Mouse (Mus musculus) intestine, postnatal 0 days (tissue): Measurements from ENCODE around the gene Kctd13. TPM values are rescaled to one million over a fixed set of nuclear protein-coding genes. Genes with fewer than 3 reads are reported as not detected.

Source experiments
- ATAC-seq: fragments of 200-750 bp; cut with Nextera tagmentation; 2 replicates; pipeline ENCODE4 v1.8.0; 2017; ENCODE audit warnings: mild to moderate bottlenecking, moderate TSS enrichment, moderate library complexity
- H3K27ac ChIP-seq: fragments of 300-500 bp; sonication (generic); 2 replicates; pipeline ENCODE4 v1.5.1; 2014; ENCODE audit warnings: mild to moderate bottlenecking, low read depth, low read length, moderate library complexity
- H3K27me3 ChIP-seq: fragments of 300-500 bp; sonication (generic); replicated peaks from 2 replicates; pipeline ENCODE4 v1.6.1; 2014; ENCODE audit warnings: low read length, mixed read lengths; ENCODE audit not compliant: control insufficient read depth, insufficient read depth
- H3K36me3 ChIP-seq: fragments of 300-500 bp; sonication (generic); 2 replicates; pipeline ENCODE4 v1.6.1; 2014; ENCODE audit warnings: mild to moderate bottlenecking, moderate library complexity; ENCODE audit not compliant: control insufficient read depth, insufficient read depth
- H3K4me1 ChIP-seq: fragments of 300-500 bp; sonication (generic); replicated peaks from 2 replicates; pipeline ENCODE4 v1.6.1; 2014; ENCODE audit warnings: antibody characterized with exemption, low read length, mixed read lengths; ENCODE audit not compliant: control insufficient read depth, insufficient read depth
- H3K4me2 ChIP-seq: fragments of 300-500 bp; sonication (generic); replicated peaks from 2 replicates; pipeline ENCODE4 v1.6.1; 2014; ENCODE audit warnings: low read depth, mild to moderate bottlenecking, moderate library complexity
- H3K4me3 ChIP-seq: fragments of 300-500 bp; sonication (generic); 2 replicates; pipeline ENCODE4 v1.5.1; 2014; ENCODE audit warnings: low read depth, low read length
- H3K9ac ChIP-seq: fragments of 300-500 bp; sonication (generic); 2 replicates; pipeline ENCODE4 v1.6.1; 2014; ENCODE audit warnings: mild to moderate bottlenecking, low read depth, low read length
- H3K9me3 ChIP-seq: fragments of 300-500 bp; sonication (generic); 2 replicates; pipeline ENCODE4 v1.6.1; 2016; ENCODE audit warnings: mixed run types; ENCODE audit not compliant: control insufficient read depth
- CTCF ChIP-seq: sonication (generic); IDR thresholded peaks from 2 replicates; pipeline ENCODE4 v1.5.1; 2016; ENCODE audit warnings: low read depth, mild to moderate bottlenecking, control low read depth, antibody characterized with exemption, moderate library complexity
- WGBS: fragments of 180-500 bp; shearing (Covaris S2); extraction: QIAGEN DNeasy Blood & Tissue Kit; methylation state at CpG from one replicate; pipeline ENCODE4 v1.1.7; 2014; 5-methylcytosine and 5-hydroxymethylcytosine counted together
- polyA plus RNA-seq: library from polyadenylated mRNA; unstranded; fragments of >200 nt; fragmentation: Nextera tagmentation; extraction: Ambion mirVana; gene quantifications from 2 replicates; pipeline ENCODE4 v1.2.1, GENCODE M21; 2015

The Kctd13 gene
- polyA plus RNA-seq, 1 experiment from 2014 or later = 11.9 TPM

DNA sequence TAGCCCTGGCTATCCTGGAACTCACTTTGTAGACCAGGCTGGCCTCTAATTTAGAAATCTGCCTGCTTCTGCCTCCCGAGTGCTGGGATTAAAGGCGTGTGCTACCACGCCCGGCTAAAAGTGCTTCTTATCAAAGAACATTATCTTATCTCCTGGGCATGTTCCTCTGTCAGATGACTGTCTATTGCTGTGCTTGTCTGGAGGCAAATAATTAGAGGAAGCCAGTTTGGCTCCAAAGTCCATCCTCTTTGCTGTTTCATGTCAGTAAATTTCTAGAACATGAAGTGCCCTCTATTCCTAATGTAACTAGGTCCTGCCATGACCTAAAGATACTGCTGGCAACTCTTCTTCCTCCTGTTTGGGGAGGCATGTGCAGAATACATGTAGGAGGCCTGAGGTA lies 53.4 kb downstream of the Kctd13 start:
- H3K4me1 ChIP-seq = no peaks in the 10 kb centered on the region; the same call in 1 of the 2 replicates
- no peak overlapping the region for H3K9ac ChIP-seq
- ATAC-seq = peak; percentile 14; the same call in 1 of the 2 replicates
- H3K27me3 ChIP-seq = no peaks in the 10 kb centered on the region
- H3K4me2 ChIP-seq = no peak overlapping the region
- no peaks in the 10 kb centered on the region for H3K9me3 ChIP-seq
- no peak for TF ChIP-seq CTCF
- 56% methylated on average over 4 of the region's 4 CpGs for WGBS
- H3K4me3 ChIP-seq = no peak overlapping the region
- H3K36me3 ChIP-seq = peaks cover 27% of the 10 kb centered on the region
- H3K27ac ChIP-seq = peak overlapping the region; percentile 57; the same call in 1 of the 2 replicates

- ATAC-seq = no peak
- no peak overlapping the region for H3K4me2 ChIP-seq
- WGBS = 84% methylated on average over 7 of the region's 7 CpGs
- H3K27ac ChIP-seq = no peak overlapping the region
- no peaks in the 10 kb centered on the region; the same call in 1 of the 2 replicates for H3K4me1 ChIP-seq
- H3K36me3 ChIP-seq = peaks cover 33% of the 10 kb centered on the region
- no peak for TF ChIP-seq CTCF
- H3K9ac ChIP-seq = no peak overlapping the region
- no peaks in the 10 kb centered on the region for H3K27me3 ChIP-seq
- no peaks in the 10 kb centered on the region for H3K9me3 ChIP-seq
- no peak overlapping the region for H3K4me3 ChIP-seq
Observed at GRCm38 (mm10) chr7:126983113-126983512, 54.4 kb downstream of the Kctd13 start.

DNA sequence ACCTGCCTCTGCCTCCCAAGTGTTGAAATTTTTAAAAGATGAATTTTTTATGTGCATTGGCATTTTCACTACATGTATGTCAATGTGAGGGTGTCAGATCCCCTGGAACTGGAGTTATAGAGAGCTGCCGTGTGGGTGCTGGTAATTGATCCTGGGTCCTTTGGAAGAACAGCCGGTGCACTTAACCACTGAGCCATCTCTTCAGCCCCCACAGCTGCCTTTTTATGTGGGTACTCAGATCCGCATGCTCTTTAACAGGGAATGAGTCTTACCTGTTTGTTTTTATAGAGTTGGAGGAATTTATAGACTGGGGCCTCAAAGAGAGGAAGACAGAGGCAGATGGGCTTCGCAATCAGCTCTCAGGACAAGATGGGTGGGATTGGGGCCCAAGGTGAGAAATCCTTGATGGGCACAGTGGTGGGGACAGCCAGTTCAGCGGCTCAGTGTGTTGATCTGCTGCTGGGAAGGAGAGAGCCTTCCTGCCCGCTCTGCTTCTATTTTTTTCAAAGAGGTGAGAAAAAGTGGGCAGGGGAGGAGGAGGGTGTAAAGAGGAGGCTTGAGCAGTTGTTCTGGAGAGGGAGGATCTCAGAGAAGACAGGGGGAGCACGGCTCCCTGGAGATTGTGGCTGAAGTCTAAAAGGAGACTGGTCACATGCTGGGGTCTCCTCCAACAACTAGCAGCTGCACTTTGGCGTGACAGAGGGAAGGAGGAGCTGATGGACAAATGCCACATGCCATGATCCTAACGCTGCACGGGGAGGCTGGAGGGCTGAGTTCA lies 56.2 kb downstream of the Kctd13 start:
- Histone ChIP-seq H3K4me1 (no peaks in the 10 kb centered on the region; the same call in 1 of the 2 replicates), H3K9ac (no peak overlapping the region), H3K27me3 (no peaks in the 10 kb centered on the region), H3K4me2 (no peak overlapping the region), H3K9me3 (no peaks in the 10 kb centered on the region), H3K36me3 (peaks cover 33% of the 10 kb centered on the region), H3K27ac (no peak overlapping the region), H3K4me3 (no peak overlapping the region)
- no peak for TF ChIP-seq CTCF
- 52% methylated on average over 10 of the region's 10 CpGs for WGBS
- no peak for ATAC-seq

DNA sequence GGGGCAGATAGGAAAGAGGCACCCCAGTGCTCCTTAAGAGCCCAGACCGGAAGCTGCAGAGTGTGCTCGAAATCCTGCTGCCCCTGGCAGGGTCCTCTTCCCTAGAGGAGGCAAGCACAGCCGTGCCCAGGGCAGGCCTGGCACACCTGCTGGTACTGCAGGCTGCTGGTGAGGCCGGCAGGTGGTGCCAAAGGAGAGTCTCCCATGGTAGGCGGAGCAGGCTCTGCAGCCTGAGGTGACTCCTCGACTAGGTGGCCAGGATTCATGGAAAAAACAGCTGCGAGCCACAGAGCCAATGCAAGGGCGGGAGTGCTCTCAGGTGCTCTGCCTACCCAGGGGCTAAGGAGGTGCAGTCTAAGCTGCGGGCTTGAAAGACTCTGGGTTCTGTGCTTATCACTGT lies 57.6 kb downstream of the Kctd13 start:
- peak; percentile 75 for ATAC-seq
- no peaks in the 10 kb centered on the region for H3K9me3 ChIP-seq
- no peak overlapping the region for H3K4me3 ChIP-seq
- H3K27ac ChIP-seq = no peak overlapping the region
- peaks cover 30% of the 10 kb centered on the region for H3K36me3 ChIP-seq
- 35% methylated on average over 9 of the region's 9 CpGs for WGBS
- peak; percentile 85 for TF ChIP-seq CTCF
- H3K9ac ChIP-seq = no peak overlapping the region
- H3K4me2 ChIP-seq = no peak overlapping the region
- H3K4me1 ChIP-seq = no peaks in the 10 kb centered on the region; the same call in 1 of the 2 replicates
- no peaks in the 10 kb centered on the region for H3K27me3 ChIP-seq

GRCm38 (mm10) chr7:126988816-126989215 lies 60.1 kb downstream of the Kctd13 start:
- 69% methylated on average over 8 of the region's 8 CpGs for WGBS
- no peak overlapping the region for H3K27ac ChIP-seq
- H3K9me3 ChIP-seq = no peaks in the 10 kb centered on the region
- no peak overlapping the region for H3K4me3 ChIP-seq
- H3K4me1 ChIP-seq = no peaks in the 10 kb centered on the region
- H3K4me2 ChIP-seq = no peak overlapping the region
- no peak for TF ChIP-seq CTCF
- H3K36me3 ChIP-seq = peaks cover 47% of the 10 kb centered on the region
- no peak overlapping the region for H3K9ac ChIP-seq
- H3K27me3 ChIP-seq = no peaks in the 10 kb centered on the region
- ATAC-seq = no peak

Other genes with a start within 250 kb of the Kctd13 start
- 80.4 and 98.2 TPM in 2 replicates for gene Bola2, start 233.5 kb upstream of the Kctd13 start, polyA plus RNA-seq
- 4.8 and 5.5 TPM in 2 replicates for gene Slx1b, start 233.1 kb upstream of the Kctd13 start, polyA plus RNA-seq
- 21.5 TPM in 2 replicates for gene Coro1a, start 221.1 kb upstream of the Kctd13 start, polyA plus RNA-seq
- 131 and 142 TPM in 2 replicates for gene Mapk3, start 169.3 kb upstream of the Kctd13 start, polyA plus RNA-seq
- gene Gdpd3, start 162.5 kb upstream of the Kctd13 start, polyA plus RNA-seq = 13.9 and 14.6 TPM in 2 replicates
- gene Ypel3, start 151.9 kb upstream of the Kctd13 start, polyA plus RNA-seq = 63.1 and 64.6 TPM in 2 replicates
- gene Tbx6, start 147.4 kb upstream of the Kctd13 start, polyA plus RNA-seq = 0.17 TPM in 2 replicates
- gene Ppp4c, start 136.4 kb upstream of the Kctd13 start, polyA plus RNA-seq = 134 and 135 TPM in 2 replicates
- 0.97 and 1.2 TPM in 2 replicates for gene Fam57b, start 131.2 kb upstream of the Kctd13 start, polyA plus RNA-seq
- not detected in 2 replicates for gene 4930451I11Rik, start 97.2 kb upstream of the Kctd13 start, polyA plus RNA-seq
- 1.5 and 1.6 TPM in 2 replicates for gene Doc2a, start 81.5 kb upstream of the Kctd13 start, polyA plus RNA-seq
- 7.2 and 9.5 TPM in 2 replicates for gene Hirip3, start 66.9 kb upstream of the Kctd13 start, polyA plus RNA-seq
- 36.4 and 37.4 TPM in 2 replicates for gene Ino80e, start 66.5 kb upstream of the Kctd13 start, polyA plus RNA-seq
- 11.5 and 12.9 TPM in 2 replicates for gene Taok2, start 44.2 kb upstream of the Kctd13 start, polyA plus RNA-seq
- gene Tmem219, start 6.0 kb upstream of the Kctd13 start, polyA plus RNA-seq = 71.1 and 73.5 TPM in 2 replicates
- gene Asphd1, start 20.7 kb downstream of the Kctd13 start, polyA plus RNA-seq = 0.16 and 0.21 TPM in 2 replicates
- 1.3 and 1.9 TPM in 2 replicates for gene Sez6l2, start 21.7 kb downstream of the Kctd13 start, polyA plus RNA-seq
- gene Cdipt, start 47.0 kb downstream of the Kctd13 start, polyA plus RNA-seq = 159 and 169 TPM in 2 replicates
- gene Cdiptos, start 47.2 kb downstream of the Kctd13 start, polyA plus RNA-seq = 3.2 TPM in 2 replicates
- 79.8 and 81.0 TPM in 2 replicates for gene Mvp, start 85.7 kb downstream of the Kctd13 start, polyA plus RNA-seq
- gene Pagr1b, start 87.6 kb downstream of the Kctd13 start, polyA plus RNA-seq = 0.68 TPM in 1 of 2 replicates, not detected in the other
- 26.4 and 37.5 TPM in 2 replicates for gene Pagr1a, start 88.5 kb downstream of the Kctd13 start, polyA plus RNA-seq
- gene Gm42742, start 92.2 kb downstream of the Kctd13 start, polyA plus RNA-seq = 15.7 and 27.1 TPM in 2 replicates
- 2.5 and 2.7 TPM in 2 replicates for gene Prrt2, start 92.3 kb downstream of the Kctd13 start, polyA plus RNA-seq
- 32.6 and 33.9 TPM in 2 replicates for gene Maz, start 98.2 kb downstream of the Kctd13 start, polyA plus RNA-seq
- gene Kif22, start 113.6 kb downstream of the Kctd13 start, polyA plus RNA-seq = 24.0 and 24.2 TPM in 2 replicates
- 175 and 225 TPM in 2 replicates for gene Zg16, start 158.4 kb downstream of the Kctd13 start, polyA plus RNA-seq
- 5.2 and 5.8 TPM in 2 replicates for gene AI467606, start 162.5 kb downstream of the Kctd13 start, polyA plus RNA-seq
- 1.8 and 2.0 TPM in 2 replicates for gene Qprt, start 193.3 kb downstream of the Kctd13 start, polyA plus RNA-seq
- gene Spn, start 208.9 kb downstream of the Kctd13 start, polyA plus RNA-seq = 0.09 and 0.13 TPM in 2 replicates